Mouse (Mus musculus): ENCODE results near the gene Fnip1.

GRCm38 (mm10) chr11:54530391-54530790 lies 92.4 kb downstream of the Fnip1 start:
- TF ChIP-seq CTCF (IDR thresholded peaks at IDR 0.05; ENCODE audit: borderline replicate concordance, extremely low read depth, insufficient read depth, insufficient read length), result no peak
- TF ChIP-seq POLR2A (IDR thresholded peaks at IDR 0.05; ENCODE audit: borderline replicate concordance, extremely low read depth, insufficient read depth, insufficient read length, poor library complexity, severe bottlenecking), result no peak

Measured in brain, embryonic 14.5 days (tissue).